Mouse (Mus musculus) cortical plate, adult 2 months (tissue): ENCODE measurements around the gene Fgf10.

Experiments used
- CTCF ChIP-seq: fragments of 200-500 bp; IDR thresholded peaks from 2 replicates; pipeline ENCODE4 v1.5.1; 2011; ENCODE audit warnings: mild to moderate bottlenecking, control low read depth, low read length; ENCODE audit not compliant: insufficient read depth; ENCODE audit errors: extremely low read depth
- POLR2A ChIP-seq: fragments of 200-500 bp; IDR thresholded peaks from 2 replicates; pipeline ENCODE4 v1.6.1; 2011; ENCODE audit warnings: mild to moderate bottlenecking, low read length, control low read depth; ENCODE audit not compliant: insufficient read depth; ENCODE audit errors: extremely low read depth

- TF ChIP-seq CTCF (no peak), POLR2A (no peak)
Observed at GRCm38 (mm10) chr13:118819785-118820184, 150.2 kb downstream of the Fgf10 start.
